20 mouse cellular contexts compared by ENCODE assay signal in the genomic region with DNA sequence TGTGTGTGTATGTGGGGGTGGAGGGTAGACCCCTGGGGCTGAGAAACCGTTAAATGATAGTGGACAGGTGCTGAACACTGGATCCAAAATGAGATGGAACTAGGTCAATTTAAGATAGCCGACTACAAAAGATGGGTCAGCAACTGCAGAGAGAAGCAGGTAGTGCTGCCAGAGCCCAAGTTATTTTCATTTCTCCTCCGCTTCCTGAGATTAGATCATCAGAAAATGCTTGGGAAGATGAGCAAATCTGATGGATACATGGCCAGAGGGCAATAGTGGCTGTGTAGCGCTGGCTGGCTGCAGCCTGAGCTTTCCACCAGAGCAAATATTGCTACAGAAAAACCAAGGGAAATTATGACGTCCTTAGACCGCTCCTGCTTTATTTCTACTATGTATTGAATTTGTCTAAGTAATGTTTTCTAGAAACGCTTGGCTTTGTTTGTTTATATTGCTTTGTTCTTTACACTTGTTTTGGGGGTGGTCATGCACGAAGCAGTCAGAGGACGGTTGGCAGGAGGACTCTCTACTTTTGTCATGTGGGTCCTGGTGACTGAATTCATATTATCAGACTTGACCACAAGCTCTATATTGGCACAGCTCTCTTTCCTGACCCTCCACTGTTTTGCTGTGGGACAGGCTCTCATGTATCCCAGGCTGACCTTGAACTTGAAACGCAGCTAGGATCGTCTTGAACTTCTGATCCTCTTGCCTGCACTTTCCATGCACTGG.
DNase-seq lines count a peak whose midpoint lies in the region.
"Had no signal": no experiment of that assay in that cellular context is flagged by ENCODE, and none has a peak within 500 bp of the region (broad histone marks: within the 10 kb centered on the region; RNA-seq: fewer than 3 reads in every experiment).

No protein-coding gene starts in this region.

- peak; percentile 49 for DNase-seq in cerebellum, adult 11-12 months
- DNase-seq in cerebellum, postnatal 4 days (ENCODE audit: low spot score in 2 of 2), result no peak
- DNase-seq in retina, postnatal 1 day, result peak; percentile 68
- no peak for DNase-seq in retina, embryonic 14.5 days (ENCODE audit: low spot score)
- peak; percentile 27 to 47 for DNase-seq in cerebellum, postnatal 14 days
- no peak for DNase-seq in MN1 (ENCODE audit: low spot score)
- DNase-seq in adrenal gland, postnatal 4 days (ENCODE audit: low spot score in 2 of 2), result no peak
- DNase-seq: adrenal gland, adult 8-10 months; gastrocnemius, postnatal 10 days; heart, adult 18-20 months; heart, postnatal 10 days; kidney, postnatal 4 days; layer of hippocampus, adult 9-11 months; liver, embryonic 13.5 days; lung, adult 2 months; lung, postnatal 14 days; midbrain, embryonic 14.5 days; right cerebral cortex, adult 18-20 months; thymus, adult 2 months; thymus, postnatal 4 days had no signal

Comparison
In these comparisons a context has a peak if more than half of its experiments do, and no peak if none do; other contexts are left out.
1. DNase-seq: peak in cerebellum, adult 11-12 months (single experiment), retina, postnatal 1 day (single experiment) and cerebellum, postnatal 14 days (2 of 2); none in cerebellum, postnatal 4 days (0 of 2), retina, embryonic 14.5 days (single experiment), MN1 (single experiment) and adrenal gland, postnatal 4 days (0 of 2).